Mouse (Mus musculus): ENCODE data around the gene Trim65.

- TF ChIP-seq POLR2A (IDR thresholded peaks at IDR 0.05; ENCODE audit: borderline replicate concordance, extremely low read depth, insufficient read depth, insufficient read length, poor library complexity, severe bottlenecking) (no peak), CTCF (IDR thresholded peaks at IDR 0.05; ENCODE audit: borderline replicate concordance, extremely low read depth, insufficient read depth, insufficient read length) (no peak)
Observed at GRCm38 (mm10) chr11:116107777-116108285, 23.1 kb downstream of the Trim65 start.

Data from brain, embryonic 14.5 days (tissue).